Mouse (Mus musculus) adrenal gland, postnatal 36 days (tissue): Measurements from ENCODE around the gene Gcdh. TPM values are rescaled to one million over a fixed set of nuclear protein-coding genes. Genes with fewer than 3 reads are reported as not detected.
"Not testable (repeated sequence)": the region's sequence is repeated elsewhere in the genome, so short reads cannot be mapped to it uniquely, and the experiment has no call there.

Experiments used
- DNase-seq, 2 experiments: peaks; one replicate each; pipeline ENCODE4 v3.0.0; 2021; ENCODE audit warnings: mixed read lengths in 1 of 2
- total RNA-seq, 2 experiments: library from RNA; stranded (reverse); gene quantifications; 2 replicates each; pipeline ENCODE4 v1.2.3; 2021

Gene Gcdh
- total RNA-seq, 2 experiments from 2014 or later: 41.9 to 53.8 TPM

GRCm38 (mm10) chr8:84911854-84912253 lies 18.1 kb upstream of the Gcdh start:
- DNase-seq: no peak

DNA sequence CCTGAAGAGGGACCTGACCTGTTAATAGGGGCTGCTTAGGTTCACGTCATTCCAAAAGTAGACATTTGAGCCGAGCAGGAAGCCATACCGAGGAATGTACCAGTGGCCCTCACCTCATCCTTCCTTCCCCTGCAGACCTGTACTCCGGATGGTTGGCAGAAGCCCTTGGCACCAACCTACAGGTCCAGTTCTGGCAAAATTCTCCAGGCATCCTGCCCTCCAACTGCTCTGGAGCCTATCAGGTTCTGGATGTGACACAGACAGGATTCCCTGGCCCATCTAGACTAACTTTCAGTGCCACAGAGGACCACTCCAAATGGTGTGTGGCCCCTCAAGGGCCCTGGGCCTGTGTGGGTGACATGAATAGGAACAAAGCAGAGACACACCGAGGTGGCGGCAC lies 16.8 kb upstream of the Gcdh start:
- DNase-seq: no peak

- DNase-seq: no peak
Observed at GRCm38 (mm10) chr8:84909949-84910348, 16.2 kb upstream of the Gcdh start.

DNA sequence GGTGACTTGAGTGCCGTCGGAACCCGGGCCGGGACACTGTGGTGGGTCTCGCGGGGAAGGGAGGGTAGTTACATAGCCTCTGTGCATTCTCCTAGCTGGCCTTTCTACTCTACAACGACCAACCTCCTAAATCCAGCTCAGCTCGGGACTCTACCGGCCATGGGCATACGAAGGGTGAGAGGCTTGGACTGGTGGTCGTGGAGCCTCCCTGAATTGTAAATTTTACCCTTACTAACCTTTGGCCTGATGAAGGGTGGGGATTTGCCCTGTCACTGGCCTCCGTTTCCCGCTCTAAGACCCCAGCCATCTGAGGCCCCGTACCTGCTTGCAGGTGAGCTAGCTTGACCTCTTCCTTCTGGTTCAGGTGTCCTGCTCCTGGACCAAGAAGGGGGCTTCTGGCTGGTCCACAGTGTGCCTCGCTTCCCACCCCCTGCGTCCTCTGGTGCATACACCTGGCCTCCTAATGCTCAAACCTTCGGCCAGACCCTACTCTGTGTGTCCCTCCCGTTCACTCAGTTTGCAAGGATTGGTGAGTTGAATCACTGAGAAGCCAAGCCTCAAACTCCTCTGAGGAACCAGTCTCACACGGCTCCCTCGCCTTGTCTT lies 15.5 kb upstream of the Gcdh start:
- no peak for DNase-seq

DNA sequence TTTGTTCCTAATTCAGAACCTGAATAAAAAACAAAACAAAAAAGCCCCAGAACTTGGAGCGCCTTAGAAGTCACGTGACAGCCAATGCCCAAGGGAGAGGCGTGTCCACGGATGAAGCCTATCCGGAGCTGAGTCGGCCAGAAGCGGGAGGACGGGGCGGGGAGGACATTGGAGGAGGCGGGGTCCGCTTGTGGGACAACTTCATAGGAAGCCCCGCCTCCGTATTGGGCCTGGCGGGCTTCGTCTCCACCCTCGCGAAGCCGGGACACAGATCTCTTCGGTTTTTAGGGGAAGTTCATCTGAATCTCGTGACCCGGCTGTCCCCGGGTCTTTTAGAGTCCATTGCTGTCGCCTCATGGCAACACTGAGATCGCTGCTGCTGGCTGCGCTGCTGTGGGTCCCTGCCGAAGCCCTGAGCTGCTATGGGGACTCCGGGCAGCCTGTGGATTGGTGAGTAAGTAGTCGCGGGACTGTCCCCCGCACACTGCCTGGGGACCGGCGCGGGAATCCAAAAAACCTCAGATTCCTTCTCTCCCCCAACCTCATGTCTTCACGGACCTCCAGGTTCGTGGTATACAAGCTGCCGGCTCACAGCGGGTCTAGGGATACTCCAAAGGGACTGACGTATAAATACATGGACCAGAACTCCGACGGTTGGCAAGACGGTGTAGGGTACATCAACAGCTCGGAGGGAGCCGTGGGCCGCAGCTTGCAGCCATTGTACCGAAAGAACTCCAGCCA lies 14.9 kb upstream of the Gcdh start, which contains the start of gene Dnase2a:
TSS of gene Dnase2a (plus strand) at position 140 of the 741 bp plus-strand sequence.
- DNase-seq: peak; percentile 97 to 99

DNA sequence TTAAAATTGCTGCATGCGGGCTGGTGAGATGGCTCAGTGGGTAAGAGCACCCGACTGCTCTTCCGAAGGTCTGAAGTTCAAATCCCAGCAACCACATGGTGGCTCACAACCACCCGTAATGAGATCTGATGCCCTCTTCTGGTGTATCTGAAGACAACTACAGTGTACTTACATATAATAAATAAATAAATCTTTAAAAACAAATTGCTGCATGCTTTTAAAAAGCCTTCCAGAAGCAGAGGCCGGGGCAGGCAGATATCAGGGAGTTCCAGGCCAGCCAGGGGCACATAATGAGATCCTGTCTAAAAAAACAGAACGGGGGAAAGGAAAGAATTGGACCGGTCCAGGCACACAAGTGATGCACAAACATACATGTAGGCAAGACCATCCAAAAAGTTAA lies 14.3 kb upstream of the Gcdh start:
- not testable (repeated sequence) for DNase-seq

DNA sequence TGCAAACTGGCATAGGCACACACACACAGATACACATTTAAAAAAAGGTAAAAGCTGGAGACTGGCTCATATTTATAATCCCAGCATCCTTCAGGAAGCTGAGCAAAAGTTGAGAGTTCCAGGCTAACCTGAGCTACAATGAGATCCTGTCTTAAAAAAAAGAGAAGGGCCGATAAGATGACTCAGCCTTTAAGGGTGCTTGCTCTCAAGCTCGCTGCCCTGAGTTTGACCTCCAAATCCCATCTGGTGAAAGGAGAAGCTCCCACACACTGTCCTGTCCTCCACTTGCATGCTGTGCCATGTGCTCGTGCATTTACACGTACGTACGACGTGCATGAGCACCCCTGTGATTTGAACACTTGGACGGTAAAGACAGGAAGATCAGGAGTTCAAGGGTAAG lies 13.8 kb upstream of the Gcdh start:
- no peak for DNase-seq

DNA sequence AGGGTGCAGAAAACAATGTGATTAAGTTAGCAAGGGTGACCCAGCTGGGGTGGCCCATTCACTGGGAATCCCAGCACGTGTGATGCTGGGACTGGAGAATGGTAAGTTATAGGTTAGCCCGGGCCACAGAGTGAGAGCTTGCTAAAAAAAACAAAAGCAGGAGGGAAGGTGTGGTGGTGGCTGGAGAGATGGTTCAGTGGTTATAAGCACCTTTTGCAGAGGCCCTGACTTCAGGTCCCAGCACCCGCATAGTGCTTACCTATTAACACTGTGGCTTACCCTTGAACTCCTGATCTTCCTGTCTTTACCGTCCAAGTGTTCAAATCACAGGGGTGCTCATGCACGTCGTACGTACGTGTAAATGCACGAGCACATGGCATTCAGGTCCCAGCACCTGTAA lies 13.3 kb upstream of the Gcdh start:
- DNase-seq: no peak

- DNase-seq: no peak
Observed at GRCm38 (mm10) chr8:84904351-84904750, 10.6 kb upstream of the Gcdh start.

DNA sequence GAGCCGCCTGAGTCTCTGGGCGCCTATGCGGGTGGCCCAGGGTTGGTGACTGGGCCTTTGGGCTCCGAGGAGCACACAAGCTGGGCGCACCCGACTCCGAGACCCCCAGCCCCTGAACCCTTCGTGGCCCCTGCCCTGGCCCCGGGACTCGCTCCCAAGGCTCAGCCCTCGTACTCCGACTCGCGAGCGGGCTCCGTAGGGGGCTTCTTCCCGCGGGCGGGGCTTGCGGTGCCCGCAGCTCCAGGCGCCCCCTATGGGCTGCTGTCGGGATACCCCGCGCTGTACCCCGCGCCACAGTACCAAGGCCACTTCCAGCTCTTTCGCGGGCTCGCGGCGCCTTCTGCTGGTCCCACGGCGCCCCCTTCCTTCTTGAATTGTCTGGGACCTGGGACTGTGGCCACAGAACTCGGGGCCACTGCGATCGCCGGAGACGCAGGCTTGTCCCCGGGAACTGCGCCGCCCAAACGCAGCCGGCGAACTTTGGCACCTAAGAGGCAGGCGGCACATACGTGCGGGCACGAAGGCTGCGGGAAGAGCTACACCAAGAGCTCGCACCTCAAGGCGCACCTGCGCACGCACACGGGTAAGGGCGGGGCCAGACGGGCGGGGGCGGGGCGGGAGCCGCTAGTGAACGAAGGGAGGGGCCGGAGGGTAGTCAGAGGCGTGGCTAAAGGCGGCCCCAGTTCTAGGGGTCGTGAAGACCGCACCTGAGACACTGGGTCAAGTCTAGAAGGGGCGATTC lies 9.4 kb upstream of the Gcdh start:
- peak; percentile 93 to 96 for DNase-seq

DNA sequence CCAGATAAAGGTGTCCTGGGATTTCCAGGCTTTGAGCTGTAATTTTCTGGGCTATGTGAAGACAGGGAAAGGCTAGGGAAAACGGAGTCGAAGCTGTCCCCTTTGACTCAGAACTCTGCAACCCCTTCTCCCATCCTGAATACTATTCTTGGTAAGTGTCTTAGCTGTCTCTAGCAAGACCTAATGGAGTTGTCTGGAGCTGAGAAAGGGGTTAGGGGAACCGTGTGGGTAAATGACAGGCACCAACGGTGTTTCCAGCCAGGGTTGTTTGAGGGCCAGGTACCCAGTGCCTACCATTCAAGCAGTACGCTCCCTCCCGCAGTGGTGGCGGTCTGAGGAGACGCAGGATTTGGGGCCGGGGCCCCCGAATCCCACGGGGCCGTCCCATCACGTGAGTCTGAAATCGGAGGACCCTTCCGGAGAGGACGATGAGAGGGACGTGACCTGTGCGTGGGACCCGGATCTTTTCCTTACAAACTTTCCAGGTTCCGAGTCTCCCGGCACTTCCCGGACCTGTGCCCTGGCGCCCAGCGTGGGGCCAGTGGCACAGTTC lies 8.7 kb upstream of the Gcdh start:
- DNase-seq: no peak

GRCm38 (mm10) chr8:84901752-84902151 lies 8.0 kb upstream of the Gcdh start, which contains the start of gene Klf1:
TSS of gene Klf1 (plus strand) at chr8:84901928.
- no peak for DNase-seq

DNA sequence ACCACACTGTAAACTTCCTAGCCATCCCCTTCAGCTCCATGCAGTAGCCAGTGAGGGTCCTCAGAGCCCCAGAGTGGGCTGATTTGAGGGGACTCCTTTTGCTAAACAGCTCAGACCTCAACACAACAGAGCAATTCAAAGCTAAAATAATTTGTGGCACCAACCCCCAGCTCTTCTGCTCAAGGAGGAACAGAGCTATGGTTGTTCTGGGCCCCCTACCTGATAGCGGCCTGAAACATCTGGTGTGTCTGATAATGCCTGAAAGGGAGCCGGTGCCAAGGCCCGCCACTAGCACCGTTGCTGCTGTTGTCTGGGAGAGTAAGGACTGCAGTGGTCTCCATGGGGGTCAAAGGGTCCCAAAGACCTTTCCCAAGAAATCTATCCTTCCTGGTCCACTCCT lies 7.3 kb upstream of the Gcdh start:
- no peak for DNase-seq

DNA sequence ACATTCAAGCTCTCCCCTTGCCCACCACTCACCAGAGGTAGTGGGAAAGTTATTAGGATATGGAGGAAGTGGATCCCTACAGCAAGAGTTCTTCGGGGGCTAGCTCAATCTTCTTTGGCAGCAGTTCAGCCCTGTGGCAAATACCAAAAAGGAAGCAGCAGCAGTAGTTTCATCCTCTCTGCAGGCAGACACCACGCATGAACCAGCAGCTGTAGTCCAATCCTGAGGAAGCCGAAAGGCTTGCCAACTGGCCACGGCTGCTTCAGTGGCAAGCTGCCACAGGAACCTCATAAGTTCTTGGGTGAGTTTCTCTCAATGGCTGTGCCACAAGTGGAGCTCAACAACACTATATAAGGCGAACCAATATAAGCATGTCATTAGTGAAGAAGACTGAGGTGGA lies 2.2 kb upstream of the Gcdh start:
- DNase-seq: no peak

- no peak for DNase-seq
Observed at GRCm38 (mm10) chr8:84892993-84893708, 570 bp downstream of the Gcdh start.

- DNase-seq: no peak
Observed at GRCm38 (mm10) chr8:84889141-84889540, 4.6 kb downstream of the Gcdh start.

DNA sequence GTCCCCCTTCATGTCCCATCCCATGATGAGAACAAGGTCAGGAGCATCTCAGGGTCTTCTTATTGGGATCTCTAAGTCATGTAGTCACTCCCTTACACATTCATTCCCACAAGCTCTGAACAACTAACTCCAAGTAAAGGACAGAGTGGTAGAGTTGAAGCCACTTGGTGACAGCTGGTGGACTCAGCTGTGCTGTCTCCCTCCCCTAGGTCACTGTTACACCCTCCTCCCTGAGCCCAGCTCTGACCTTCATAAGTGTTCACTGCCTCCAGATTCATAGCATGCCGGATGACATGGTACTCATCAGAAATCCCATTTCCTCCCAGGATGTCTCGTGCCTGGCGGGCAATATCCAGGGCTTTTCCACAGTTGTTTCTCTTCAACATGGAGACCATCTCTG lies 5.4 kb downstream of the Gcdh start:
- no peak for DNase-seq

- DNase-seq: no peak
Observed at GRCm38 (mm10) chr8:84884728-84885127, 9.0 kb downstream of the Gcdh start.

- DNase-seq: no peak
Observed at GRCm38 (mm10) chr8:84878915-84879314, 14.8 kb downstream of the Gcdh start.

- no peak for DNase-seq
Observed at GRCm38 (mm10) chr8:84877297-84878035, 16.3 kb downstream of the Gcdh start.

DNA sequence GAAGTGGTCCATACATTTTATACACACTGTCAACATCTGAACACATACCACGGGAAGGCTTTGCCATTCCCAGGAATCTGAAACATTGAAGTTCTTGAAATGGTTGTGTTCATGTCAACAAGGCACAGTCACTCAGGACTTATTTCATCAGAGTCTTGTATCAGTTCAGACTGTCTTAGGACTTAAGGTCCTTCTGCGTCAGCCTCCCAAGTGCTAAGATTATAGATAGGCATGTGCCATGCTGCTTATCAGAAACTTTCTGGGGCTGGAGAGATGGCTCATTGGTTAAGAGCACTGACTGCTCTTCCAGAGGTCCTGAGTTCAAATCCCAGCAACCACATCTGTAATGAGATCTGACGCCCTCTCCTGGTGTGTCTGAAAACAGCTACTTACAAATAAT lies 19.4 kb downstream of the Gcdh start:
- no peak for DNase-seq
